Mouse (Mus musculus) common myeloid progenitor, adult 5-6 weeks (primary cell): ENCODE data around the gene Flg. TPM values are rescaled to one million over a fixed set of nuclear protein-coding genes. Genes with fewer than 3 reads are reported as not detected.

Source experiments
- ATAC-seq: replicated peaks from 2 replicates; pipeline ENCODE4 v1.8.0; 2016; ENCODE audit warnings: low read depth, mild to moderate bottlenecking, moderate TSS enrichment, inconsistent platforms; ENCODE audit not compliant: poor library complexity, severe bottlenecking
- total RNA-seq: library from RNA; stranded (forward); fragments of 200-1000, 187-1606 nt; gene quantifications from 2 replicates; pipeline ENCODE4 v1.2.3, GENCODE M21; 2017

Gene Flg
- not detected in 2 replicates for total RNA-seq

DNA sequence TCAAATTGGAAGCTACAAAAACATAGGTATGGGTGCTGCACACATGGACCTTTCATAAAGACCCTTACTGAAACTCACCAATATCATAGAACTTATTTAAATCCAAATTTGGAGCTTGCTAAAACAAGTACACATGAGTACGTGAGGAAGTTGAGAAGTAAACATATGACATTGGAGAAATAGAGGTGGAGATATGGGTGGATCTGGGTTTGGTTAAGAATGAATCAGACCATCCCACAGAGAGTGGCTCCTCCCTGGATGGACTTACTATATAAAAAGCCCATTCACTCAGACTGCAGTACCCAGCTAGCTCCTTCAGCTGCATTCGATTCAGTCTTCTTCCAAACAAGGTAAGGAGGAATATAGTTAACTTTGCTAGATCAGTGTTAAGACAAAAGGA lies at the start of gene Flg:
TSS of gene Flg (plus strand) at position 301 of the 400 bp plus-strand sequence.
- no peak for ATAC-seq

DNA sequence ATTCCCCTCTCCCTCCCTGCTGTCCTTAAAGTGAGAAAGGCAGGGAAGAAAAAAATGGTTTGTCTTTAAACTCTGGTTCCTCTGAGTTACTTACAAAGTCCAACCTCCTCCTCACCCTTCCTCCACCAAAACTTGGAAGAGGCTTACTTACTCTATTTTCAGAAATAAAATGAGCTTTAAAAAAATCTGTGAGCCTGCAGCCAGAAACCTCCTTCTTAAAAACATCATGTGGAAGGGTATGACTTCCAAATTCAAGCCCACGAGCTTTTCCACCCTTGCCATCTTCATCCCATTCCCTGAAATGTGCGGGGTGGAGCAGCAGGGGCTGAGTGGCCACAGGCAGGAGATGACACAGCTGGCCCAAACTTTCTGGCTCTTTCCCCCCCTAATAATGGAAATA lies 24.2 kb downstream of the Flg start:
- no peak for ATAC-seq

DNA sequence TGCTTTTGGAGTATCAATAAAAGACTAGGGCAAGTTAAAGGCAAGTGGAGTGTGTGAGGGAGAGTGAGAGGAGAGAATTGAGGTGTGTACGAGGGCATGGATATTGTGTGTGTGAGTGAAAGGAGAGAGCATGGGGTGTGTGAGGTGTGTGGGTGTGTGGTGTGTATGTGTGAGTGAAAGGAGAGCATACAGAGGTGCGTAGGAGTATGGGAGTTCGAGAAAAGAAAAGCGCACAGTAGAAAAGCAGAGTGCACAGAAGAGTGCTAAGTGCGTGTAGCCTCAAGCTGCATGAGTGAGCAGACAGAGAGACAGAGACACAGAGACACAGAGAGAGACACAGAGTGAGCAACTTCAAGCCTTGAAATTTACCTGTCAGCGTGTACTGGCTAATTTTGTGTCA lies 26.5 kb downstream of the Flg start:
- no peak for ATAC-seq

DNA sequence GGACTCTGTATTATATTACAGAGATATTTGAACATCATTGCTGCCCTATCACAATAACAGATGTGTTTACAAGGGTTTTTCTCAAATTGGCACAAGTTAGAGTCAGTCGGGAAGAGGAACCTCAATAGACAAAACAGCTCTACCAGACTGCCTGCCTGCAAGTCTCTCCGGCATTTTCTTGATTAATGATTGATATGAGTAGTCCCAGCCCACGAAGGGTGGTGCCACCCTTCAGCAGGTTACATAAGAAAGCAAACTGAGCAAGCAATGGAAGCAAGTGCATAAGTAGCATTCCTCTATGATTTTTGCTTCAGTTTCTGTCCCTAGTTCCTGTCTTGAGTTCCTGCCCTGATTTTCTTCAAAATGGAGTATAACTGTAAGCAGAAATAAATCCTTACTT lies 28.6 kb downstream of the Flg start:
- no peak for ATAC-seq

DNA sequence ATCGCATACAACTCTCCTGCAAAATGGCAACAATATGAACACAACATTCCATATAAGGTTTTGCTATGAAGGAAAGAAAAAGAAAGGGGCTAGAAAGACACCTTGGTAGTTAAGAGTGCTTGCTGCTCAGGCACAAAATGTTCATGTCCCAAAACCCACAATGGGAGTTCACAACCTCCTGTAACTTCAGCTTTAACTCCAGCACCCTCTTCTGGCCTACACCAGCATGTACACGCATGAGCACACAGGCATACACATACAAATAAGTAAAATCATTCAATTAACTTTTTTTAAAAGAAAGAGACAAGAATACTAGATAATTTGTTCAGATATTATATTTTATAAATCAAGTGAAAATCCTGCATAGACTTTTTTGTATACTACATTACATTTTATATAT lies 32.8 kb downstream of the Flg start:
- ATAC-seq, result no peak

DNA sequence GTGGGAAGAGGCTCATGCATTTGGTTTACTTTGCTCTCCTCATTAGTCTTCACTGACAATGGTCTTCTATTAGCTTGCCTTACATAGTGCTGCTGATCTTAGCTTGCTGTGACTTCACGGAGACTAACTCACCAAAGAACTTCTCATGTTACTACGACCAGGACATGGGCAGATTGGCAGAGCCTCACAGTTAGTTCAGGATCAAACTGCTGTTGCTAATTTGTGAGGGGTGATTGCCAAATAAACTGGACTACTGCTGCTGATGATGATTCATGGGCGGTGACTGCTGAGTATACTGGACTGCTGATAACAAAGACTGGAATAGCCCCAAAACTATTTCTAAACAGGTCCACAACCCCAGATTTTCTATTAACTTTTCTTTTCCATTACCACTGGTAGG lies 38.0 kb downstream of the Flg start:
- no peak for ATAC-seq

DNA sequence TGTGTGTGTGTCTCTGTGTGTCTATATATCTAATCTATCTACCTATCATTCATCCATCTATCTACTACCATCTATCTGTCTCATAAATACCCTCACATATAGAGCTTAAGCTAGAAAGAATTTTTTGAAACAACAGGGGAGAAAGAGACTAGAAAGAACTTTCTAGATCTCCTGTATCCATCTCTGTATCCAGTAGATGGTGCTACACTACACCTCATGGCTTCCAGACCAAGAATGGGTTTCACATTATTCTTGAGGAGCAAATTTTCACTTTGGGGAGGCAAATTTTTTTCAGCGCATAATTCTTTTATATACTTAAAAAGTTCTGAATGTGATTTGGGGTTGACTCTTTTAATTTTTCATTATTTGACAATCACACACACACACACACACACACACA lies 41.1 kb downstream of the Flg start:
- no peak for ATAC-seq

DNA sequence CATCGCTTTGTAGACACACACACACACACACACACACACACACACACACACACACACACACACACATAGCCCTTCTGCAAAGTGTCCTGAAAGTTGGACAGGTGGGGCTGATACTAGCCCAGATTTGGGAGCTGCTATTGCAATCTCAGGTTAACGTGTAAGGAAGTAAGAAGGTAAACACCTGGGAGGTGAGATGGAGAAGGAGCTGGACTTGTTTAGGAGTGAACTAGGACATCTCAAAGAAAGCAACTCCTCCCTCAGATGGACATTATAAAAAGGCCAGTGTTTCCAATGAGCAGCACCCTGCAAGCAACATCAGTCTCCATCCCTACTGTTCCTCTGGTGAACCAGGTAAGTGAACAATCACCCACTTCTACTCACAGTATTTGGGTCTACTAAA lies 46.1 kb downstream of the Flg start, which contains the start of gene Hrnr:
TSS of gene Hrnr (plus strand) at position 301 of the 400 bp plus-strand sequence.
- ATAC-seq, result no peak

DNA sequence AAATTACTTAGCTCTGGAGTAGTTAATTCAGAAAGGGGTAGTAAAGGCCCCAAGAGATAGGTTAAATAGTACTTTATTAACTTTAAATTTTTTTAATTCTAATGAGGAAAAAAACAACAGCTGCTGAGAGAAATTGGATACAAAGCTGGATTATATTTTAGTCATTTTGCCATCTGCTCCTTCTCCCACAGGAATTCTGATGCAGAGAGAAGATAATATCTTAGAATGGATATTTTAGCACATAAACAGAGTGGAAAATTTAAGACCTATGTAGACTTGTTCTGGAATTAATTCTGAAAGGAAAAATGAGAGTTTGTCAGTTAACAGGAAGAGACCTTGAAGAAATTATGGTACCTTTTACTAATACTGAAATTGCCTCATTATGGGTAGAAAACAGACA lies 64.4 kb downstream of the Flg start:
- ATAC-seq, result no peak

DNA sequence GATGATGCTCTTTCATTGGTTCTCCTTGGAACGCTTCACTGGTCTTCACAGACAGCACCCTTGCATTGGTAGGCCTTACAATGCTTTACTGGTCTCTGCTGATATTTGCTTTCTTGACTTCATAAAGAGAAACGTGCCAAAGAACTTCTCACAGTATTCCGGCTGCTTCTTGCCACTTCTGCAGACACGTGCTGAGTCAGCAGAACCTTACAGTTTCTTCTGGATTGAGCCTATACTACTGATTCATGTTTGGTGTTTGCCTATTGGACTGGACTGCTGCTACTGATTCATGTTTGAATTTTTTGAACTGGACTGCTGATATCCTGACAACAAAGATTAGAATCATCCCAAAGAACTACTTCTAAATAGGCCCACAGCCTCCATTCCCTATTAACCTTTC lies 66.7 kb downstream of the Flg start:
- ATAC-seq, result no peak

Other genes starting within 250 kb of the Flg start
- gene Gm4858, start 204.7 kb upstream of the Flg start, total RNA-seq, result not detected in 2 replicates
- not detected in 2 replicates for gene Crnn, start 128.7 kb upstream of the Flg start, total RNA-seq
- gene Flg2, start 76.2 kb upstream of the Flg start, total RNA-seq, result not detected in 2 replicates
- gene Hrnr, start 46.2 kb downstream of the Flg start, total RNA-seq, result not detected in 2 replicates
- not detected in 2 replicates for gene Rptn, start 120.2 kb downstream of the Flg start, total RNA-seq
- gene Tchh, start 168.8 kb downstream of the Flg start, total RNA-seq, result 0.19 TPM in 1 of 2 replicates, not detected in the other
- not detected in 2 replicates for gene Tchhl1, start 195.2 kb downstream of the Flg start, total RNA-seq
- 45.4 and 46.0 TPM in 2 replicates for gene S100a11, start 247.0 kb downstream of the Flg start, total RNA-seq